Mouse (Mus musculus) testis, adult 2 months (tissue): ENCODE measurements at regions not wholly inside any gene's neighbourhood (a gene's known extent, or its start where the extent isn't known, plus 50 kb on each side); places are given as distances from the start of the nearest gene placed in this dataset.

Experiments used
- CTCF ChIP-seq: fragments of 200-500 bp; IDR thresholded peaks from 2 replicates; pipeline ENCODE4 v1.5.1; 2012; ENCODE audit warnings: low read depth, mild to moderate bottlenecking, inconsistent platforms, low read length, moderate library complexity; ENCODE audit not compliant: control insufficient read depth, insufficient read depth, insufficient replicate concordance
- POLR2A ChIP-seq: fragments of 200-500 bp; IDR thresholded peaks from 2 replicates; pipeline ENCODE4 v1.6.1; 2012; ENCODE audit warnings: low read depth, mild to moderate bottlenecking, inconsistent platforms, low read length, moderate library complexity; ENCODE audit not compliant: control insufficient read depth

- no peak for TF ChIP-seq CTCF
- no peak for TF ChIP-seq POLR2A
Measured at GRCm38 (mm10) chr14:48753084-48753483, 79.5 kb upstream of the Otx2 start.
